Mouse (Mus musculus) ES-Bruce4 (cell line): Measurements from ENCODE around the gene Mybpc2. TPM values are rescaled to one million over a fixed set of nuclear protein-coding genes. Genes with fewer than 3 reads are reported as not detected.

Experiments
- H3K27ac ChIP-seq: 2 replicates; pipeline ENCODE4 v1.5.1; 2012; ENCODE audit warnings: low read length, inconsistent platforms; ENCODE audit not compliant: insufficient read depth
- H3K27me3 ChIP-seq: 2 replicates; pipeline ENCODE4 v1.6.1; 2012; ENCODE audit warnings: mild to moderate bottlenecking, low read length, inconsistent platforms; ENCODE audit not compliant: control insufficient read depth, poor library complexity, insufficient read depth, severe bottlenecking
- H3K36me3 ChIP-seq: 2 replicates; pipeline ENCODE4 v1.6.1; 2012; ENCODE audit warnings: inconsistent platforms, mild to moderate bottlenecking, low read length, moderate library complexity; ENCODE audit not compliant: control insufficient read depth, poor library complexity, insufficient read depth, severe bottlenecking
- H3K4me1 ChIP-seq: one replicate; pipeline ENCODE4 v1.8.1; 2011; ENCODE audit warnings: low read length; ENCODE audit not compliant: control insufficient read depth, insufficient read depth
- H3K4me3 ChIP-seq: 2 replicates; pipeline ENCODE4 v1.5.1; 2011; ENCODE audit warnings: low read depth, mild to moderate bottlenecking, low read length
- H3K9ac ChIP-seq: 2 replicates; pipeline ENCODE4 v1.6.1; 2012; ENCODE audit warnings: low read depth, mild to moderate bottlenecking, inconsistent platforms; ENCODE audit not compliant: poor library complexity, severe bottlenecking
- H3K9me3 ChIP-seq: replicated peaks from 2 replicates; pipeline ENCODE4 v1.6.1; 2012; ENCODE audit warnings: mild to moderate bottlenecking, low read length, inconsistent platforms; ENCODE audit not compliant: control insufficient read depth, poor library complexity, insufficient read depth, severe bottlenecking
- CTCF ChIP-seq: IDR thresholded peaks from one replicate; pipeline ENCODE4 v1.8.1; 2011; ENCODE audit warnings: low read depth, low read length
- EP300 ChIP-seq: IDR thresholded peaks from 2 replicates; pipeline ENCODE4 v1.6.1; 2011; ENCODE audit warnings: low read depth, low read length; ENCODE audit not compliant: insufficient read depth
- POLR2A ChIP-seq: IDR thresholded peaks from one replicate; pipeline ENCODE4 v1.8.1; 2011; ENCODE audit warnings: low read length; ENCODE audit not compliant: insufficient read depth
- polyA plus RNA-seq: library from polyadenylated mRNA; stranded (reverse); fragments of >200 nt; gene quantifications from 2 replicates; pipeline ENCODE4 v1.2.4, GENCODE M21; 2011; ENCODE audit warnings: low read depth; ENCODE audit not compliant: missing spikeins, insufficient read depth, insufficient read length

Gene Mybpc2
- polyA plus RNA-seq, 1 experiment: 2.5 TPM

- Histone ChIP-seq H3K36me3 (no peaks in the 10 kb centered on the region), H3K4me3 (peak overlapping the region; percentile 55), H3K9ac (peak overlapping the region; percentile 13; the same call in 1 of the 2 replicates), H3K4me1 (peaks cover 2% of the 10 kb centered on the region), H3K9me3 (no peaks in the 10 kb centered on the region), H3K27ac (no peak overlapping the region), H3K27me3 (no peaks in the 10 kb centered on the region)
- no peak for TF ChIP-seq POLR2A
- TF ChIP-seq EP300: no peak
- TF ChIP-seq CTCF: peak; percentile 18
These were observed 62.0 kb downstream of the Mybpc2 start for GRCm38 (mm10) chr7:44462218-44463055.

GRCm38 (mm10) chr7:44461503-44462217, 62.8 kb downstream of the Mybpc2 start:
- Histone ChIP-seq H3K36me3 (no peaks in the 10 kb centered on the region), H3K9ac (no peak overlapping the region), H3K4me3 (peak overlapping the region; percentile 19), H3K4me1 (peaks cover 2% of the 10 kb centered on the region), H3K9me3 (no peaks in the 10 kb centered on the region), H3K27ac (no peak overlapping the region), H3K27me3 (no peaks in the 10 kb centered on the region)
- no peak for TF ChIP-seq CTCF
- no peak for TF ChIP-seq POLR2A
- no peak for TF ChIP-seq EP300

- no peaks in the 10 kb centered on the region for H3K9me3 ChIP-seq
- TF ChIP-seq CTCF: no peak
- no peak for TF ChIP-seq EP300
- no peaks in the 10 kb centered on the region for H3K27me3 ChIP-seq
- peaks cover 2% of the 10 kb centered on the region for H3K4me1 ChIP-seq
- no peak overlapping the region for H3K9ac ChIP-seq
- H3K36me3 ChIP-seq: no peaks in the 10 kb centered on the region
- no peak overlapping the region for H3K27ac ChIP-seq
- peak overlapping the region; percentile 19; the same call in 1 of the 2 replicates for H3K4me3 ChIP-seq
These were observed 63.5 kb downstream of the Mybpc2 start for GRCm38 (mm10) chr7:44460767-44461502.

- no peaks in the 10 kb centered on the region for H3K27me3 ChIP-seq
- no peaks in the 10 kb centered on the region for H3K9me3 ChIP-seq
- H3K4me1 ChIP-seq: peaks cover 2% of the 10 kb centered on the region
- H3K36me3 ChIP-seq: no peaks in the 10 kb centered on the region
- H3K27ac ChIP-seq: no peak overlapping the region
- no peak overlapping the region for H3K4me3 ChIP-seq
- no peak overlapping the region for H3K9ac ChIP-seq
- TF ChIP-seq POLR2A (no peak), CTCF (no peak), EP300 (no peak)
These were observed 64.4 kb downstream of the Mybpc2 start for GRCm38 (mm10) chr7:44460067-44460466.

- TF ChIP-seq POLR2A (no peak), CTCF (no peak), EP300 (no peak)
- no peak overlapping the region for H3K4me3 ChIP-seq
- no peaks in the 10 kb centered on the region for H3K9me3 ChIP-seq
- no peaks in the 10 kb centered on the region for H3K27me3 ChIP-seq
- no peaks in the 10 kb centered on the region for H3K4me1 ChIP-seq
- H3K9ac ChIP-seq: no peak overlapping the region
- H3K36me3 ChIP-seq: no peaks in the 10 kb centered on the region
- no peak overlapping the region for H3K27ac ChIP-seq
These were observed 68.2 kb downstream of the Mybpc2 start for GRCm38 (mm10) chr7:44456302-44456701.

- Histone ChIP-seq H3K4me1 (no peaks in the 10 kb centered on the region), H3K36me3 (no peaks in the 10 kb centered on the region), H3K9ac (no peak overlapping the region), H3K4me3 (no peak overlapping the region), H3K9me3 (no peaks in the 10 kb centered on the region), H3K27me3 (no peaks in the 10 kb centered on the region), H3K27ac (no peak overlapping the region)
- TF ChIP-seq POLR2A: no peak
- no peak for TF ChIP-seq EP300
- no peak for TF ChIP-seq CTCF
These were observed 71.2 kb downstream of the Mybpc2 start for GRCm38 (mm10) chr7:44453256-44453655.

Other genes with a start within 250 kb of the Mybpc2 start
- gene Clec11a, start 217.8 kb downstream of the Mybpc2 start, polyA plus RNA-seq: 0.75 and 0.87 TPM in 2 replicates
- gene Shank1, start 214.4 kb downstream of the Mybpc2 start, polyA plus RNA-seq: 2.5 and 3.4 TPM in 2 replicates
- gene Syt3, start 140.6 kb downstream of the Mybpc2 start, polyA plus RNA-seq: 1.8 and 1.9 TPM in 2 replicates
- 7.7 and 8.3 TPM in 2 replicates for gene 1700008O03Rik, start 138.8 kb downstream of the Mybpc2 start, polyA plus RNA-seq
- not detected in 2 replicates for gene Lrrc4b, start 95.6 kb downstream of the Mybpc2 start, polyA plus RNA-seq
- not detected in 2 replicates for gene Aspdh, start 59.3 kb downstream of the Mybpc2 start, polyA plus RNA-seq
- gene Josd2, start 56.7 kb downstream of the Mybpc2 start, polyA plus RNA-seq: 9.7 and 12.3 TPM in 2 replicates
- 67.7 and 75.3 TPM in 2 replicates for gene Emc10, start 28.1 kb downstream of the Mybpc2 start, polyA plus RNA-seq
- 5.6 and 7.4 TPM in 2 replicates for gene Fam71e1, start 28.1 kb downstream of the Mybpc2 start, polyA plus RNA-seq
- 1.4 and 2.4 TPM in 2 replicates for gene Spib, start 7.4 kb upstream of the Mybpc2 start, polyA plus RNA-seq
- gene Pold1, start 24.2 kb upstream of the Mybpc2 start, polyA plus RNA-seq: 81.9 and 86.6 TPM in 2 replicates
- 67.6 and 95.7 TPM in 2 replicates for gene Nr1h2, start 29.3 kb upstream of the Mybpc2 start, polyA plus RNA-seq
- 0.97 and 1.1 TPM in 2 replicates for gene Napsa, start 47.7 kb upstream of the Mybpc2 start, polyA plus RNA-seq
- 12.3 and 15.5 TPM in 2 replicates for gene Kcnc3, start 66.0 kb upstream of the Mybpc2 start, polyA plus RNA-seq
- gene Myh14, start 146.2 kb upstream of the Mybpc2 start, polyA plus RNA-seq: 14.7 and 16.5 TPM in 2 replicates
- gene Izumo2, start 184.1 kb upstream of the Mybpc2 start, polyA plus RNA-seq: 1.8 and 2.2 TPM in 2 replicates
- 52.2 and 62.7 TPM in 2 replicates for gene Vrk3, start 223.8 kb upstream of the Mybpc2 start, polyA plus RNA-seq
- gene Zfp473, start 226.4 kb upstream of the Mybpc2 start, polyA plus RNA-seq: 24.4 and 28.4 TPM in 2 replicates